Mouse (Mus musculus): ENCODE measurements at regions not wholly inside any gene's neighbourhood (a gene's known extent, or its start where the extent isn't known, plus 50 kb on each side); places are given as distances from the start of the nearest gene placed in this dataset.
A peak's percentile ranks its signal among the peaks of the same experiment; 100 is the strongest.

DNA sequence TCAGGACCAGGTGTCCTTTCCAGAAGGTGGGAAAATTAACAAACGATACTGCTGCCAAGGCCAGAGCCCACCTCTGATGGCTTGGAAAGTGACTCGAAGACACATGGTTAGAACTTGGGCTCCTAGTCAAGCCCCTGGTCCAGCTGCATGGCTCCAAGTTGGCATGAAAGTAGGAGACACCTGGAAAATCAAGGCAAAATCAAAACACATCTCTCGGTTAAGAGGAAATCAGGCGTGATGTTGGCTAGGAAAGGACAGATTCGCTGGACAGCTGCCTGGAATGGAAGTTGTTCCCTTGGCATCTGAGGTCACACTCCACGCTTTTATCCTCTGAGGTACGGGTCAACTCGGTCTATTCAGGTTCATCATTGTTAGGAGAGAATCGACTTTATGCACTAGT, 150.3 kb upstream of the Crim1 start:
- Histone ChIP-seq H3K4me1 (ENCODE audit: insufficient read depth) (no peaks in the 10 kb centered on the region), H3K9ac (replicated peaks) (no peak overlapping the region), H3K36me3 (replicated peaks; ENCODE audit: insufficient read depth, low read length) (no peaks in the 10 kb centered on the region), H3K27me3 (ENCODE audit: insufficient read depth, low read length) (no peaks in the 10 kb centered on the region), H3K4me2 (ENCODE audit: low read depth, low read length) (no peak overlapping the region), H3K9me3 (ENCODE audit: low read length) (no peaks in the 10 kb centered on the region), H3K27ac (ENCODE audit: low read depth) (no peak overlapping the region), H3K4me3 (ENCODE audit: low read depth, low read length) (no peak overlapping the region)
- no peak for TF ChIP-seq CTCF (IDR thresholded peaks at IDR 0.05; ENCODE audit: low read depth)
- TF ChIP-seq EP300 (IDR thresholded peaks at IDR 0.05; ENCODE audit: low read depth) = no peak
- no peak for DNase-seq
- no peak for ATAC-seq
- WGBS (ENCODE audit: insufficient replicate concordance) = 76% methylated on average over 9 of the region's 9 CpGs

DNA sequence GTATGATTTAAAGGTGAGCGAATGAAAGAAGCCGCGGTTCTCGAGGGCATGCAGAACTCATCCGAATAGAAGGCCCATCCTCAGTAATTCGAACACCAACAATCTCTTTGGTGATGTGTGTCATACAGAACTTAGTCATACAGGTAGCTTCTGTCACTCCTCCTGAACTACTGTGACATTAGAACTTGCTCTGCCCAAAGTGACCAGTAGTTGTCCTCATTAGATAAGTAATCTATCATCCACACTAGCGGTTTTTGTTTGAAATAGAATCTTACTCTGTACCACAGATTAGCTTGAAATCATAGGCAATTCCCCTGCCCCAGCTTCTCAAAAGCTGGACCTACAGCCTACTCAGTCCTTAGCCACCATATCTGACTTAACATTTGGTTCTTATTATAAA, 149.8 kb upstream of the Crim1 start:
- no peak overlapping the region for H3K4me3 ChIP-seq (ENCODE audit: low read depth, low read length)
- no peaks in the 10 kb centered on the region for H3K9me3 ChIP-seq (ENCODE audit: low read length)
- DNase-seq (no peak), ATAC-seq (no peak)
- no peak overlapping the region for H3K9ac ChIP-seq (replicated peaks)
- WGBS (ENCODE audit: insufficient replicate concordance) = 82% methylated on average over 7 of the region's 7 CpGs
- H3K4me2 ChIP-seq (ENCODE audit: low read depth, low read length) = no peak overlapping the region
- H3K27me3 ChIP-seq (ENCODE audit: insufficient read depth, low read length) = no peaks in the 10 kb centered on the region
- no peaks in the 10 kb centered on the region for H3K36me3 ChIP-seq (replicated peaks; ENCODE audit: insufficient read depth, low read length)
- no peak overlapping the region for H3K27ac ChIP-seq (ENCODE audit: low read depth)
- H3K4me1 ChIP-seq (ENCODE audit: insufficient read depth) = no peaks in the 10 kb centered on the region
- 0 out of 2 replicates have a peak, but pooled peaks have one; percentile 21 for TF ChIP-seq CTCF (IDR thresholded peaks at IDR 0.05; ENCODE audit: low read depth)
- TF ChIP-seq EP300 (IDR thresholded peaks at IDR 0.05; ENCODE audit: low read depth) = no peak

- H3K9ac ChIP-seq (replicated peaks) = no peak overlapping the region
- H3K4me2 ChIP-seq (ENCODE audit: low read depth, low read length) = no peak overlapping the region
- no peak for DNase-seq
- no peak overlapping the region for H3K27ac ChIP-seq (ENCODE audit: low read depth)
- no peak for ATAC-seq
- TF ChIP-seq EP300 (IDR thresholded peaks at IDR 0.05; ENCODE audit: low read depth) (no peak), CTCF (IDR thresholded peaks at IDR 0.05; ENCODE audit: low read depth) (no peak)
- H3K4me3 ChIP-seq (ENCODE audit: low read depth, low read length) = no peak overlapping the region
- H3K36me3 ChIP-seq (replicated peaks; ENCODE audit: insufficient read depth, low read length) = no peaks in the 10 kb centered on the region
- no peaks in the 10 kb centered on the region for H3K27me3 ChIP-seq (ENCODE audit: insufficient read depth, low read length)
- no peaks in the 10 kb centered on the region for H3K9me3 ChIP-seq (ENCODE audit: low read length)
- H3K4me1 ChIP-seq (ENCODE audit: insufficient read depth) = no peaks in the 10 kb centered on the region
Measured at GRCm38 (mm10) chr17:78075892-78076291, 124.2 kb upstream of the Crim1 start.

DNA sequence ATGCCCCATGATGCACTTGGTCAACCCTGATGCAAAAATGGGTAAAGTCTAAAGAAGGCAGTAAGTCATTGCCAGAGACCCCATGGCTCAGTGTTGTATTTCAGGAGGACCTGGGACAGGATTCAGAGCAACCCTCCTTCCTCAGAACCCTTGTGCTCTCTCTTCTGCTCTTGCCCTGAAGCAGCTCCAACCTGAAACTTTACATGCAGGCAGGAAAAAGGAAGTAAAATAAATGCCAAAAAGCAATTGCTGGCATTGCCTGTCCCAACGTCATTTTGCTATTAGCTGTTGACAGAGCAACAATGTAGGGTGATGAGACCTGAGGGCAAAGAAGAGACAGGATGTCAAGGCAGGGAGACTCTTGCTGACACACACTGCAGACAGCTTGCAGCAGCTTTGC, 121.7 kb upstream of the Crim1 start:
- ATAC-seq (no peak), DNase-seq (no peak)
- Histone ChIP-seq H3K9ac (replicated peaks) (no peak overlapping the region), H3K36me3 (replicated peaks; ENCODE audit: insufficient read depth, low read length) (no peaks in the 10 kb centered on the region), H3K4me3 (ENCODE audit: low read depth, low read length) (no peak overlapping the region), H3K27ac (ENCODE audit: low read depth) (no peak overlapping the region), H3K4me2 (ENCODE audit: low read depth, low read length) (no peak overlapping the region), H3K9me3 (ENCODE audit: low read length) (no peaks in the 10 kb centered on the region), H3K27me3 (ENCODE audit: insufficient read depth, low read length) (no peaks in the 10 kb centered on the region), H3K4me1 (ENCODE audit: insufficient read depth) (no peaks in the 10 kb centered on the region)
- TF ChIP-seq CTCF (IDR thresholded peaks at IDR 0.05; ENCODE audit: low read depth) (no peak), EP300 (IDR thresholded peaks at IDR 0.05; ENCODE audit: low read depth) (no peak)
- 25% methylated on average over 1 of the region's 1 CpGs for WGBS (ENCODE audit: insufficient replicate concordance)

DNA sequence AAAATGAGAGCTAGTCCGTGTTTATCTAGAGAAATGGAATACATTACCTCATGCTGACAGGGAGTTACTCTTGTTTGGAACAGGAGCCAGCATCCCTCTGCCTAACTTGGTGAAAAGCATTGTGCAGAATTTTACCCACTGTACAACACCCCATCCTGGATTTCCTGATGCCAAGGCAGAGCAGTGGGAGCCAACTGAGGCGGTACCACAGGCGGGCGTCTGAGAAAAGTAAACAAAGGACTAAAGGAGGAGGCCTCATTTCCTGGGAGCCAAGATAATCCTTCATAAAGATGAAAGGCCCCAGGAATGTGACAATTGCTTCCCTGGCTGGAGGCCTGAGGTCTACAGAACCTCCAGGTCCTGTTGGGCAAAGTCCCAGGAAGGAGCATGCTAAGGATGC, 115.6 kb upstream of the Crim1 start:
- 67% methylated on average over 4 of the region's 4 CpGs for WGBS (ENCODE audit: insufficient replicate concordance)

GRCm38 (mm10) chr17:78086963-78087362, 113.1 kb upstream of the Crim1 start:
- Histone ChIP-seq H3K9me3 (ENCODE audit: low read length) (no peaks in the 10 kb centered on the region), H3K4me3 (ENCODE audit: low read depth, low read length) (no peak overlapping the region), H3K36me3 (replicated peaks; ENCODE audit: insufficient read depth, low read length) (no peaks in the 10 kb centered on the region), H3K9ac (replicated peaks) (no peak overlapping the region), H3K27me3 (ENCODE audit: insufficient read depth, low read length) (no peaks in the 10 kb centered on the region), H3K4me2 (ENCODE audit: low read depth, low read length) (no peak overlapping the region), H3K27ac (ENCODE audit: low read depth) (no peak overlapping the region), H3K4me1 (ENCODE audit: insufficient read depth) (no peaks in the 10 kb centered on the region)
- DNase-seq (no peak), ATAC-seq (no peak)
- WGBS (ENCODE audit: insufficient replicate concordance) = 38% methylated on average over 8 of the region's 8 CpGs
- TF ChIP-seq CTCF (IDR thresholded peaks at IDR 0.05; ENCODE audit: low read depth) = no peak
- no peak for TF ChIP-seq EP300 (IDR thresholded peaks at IDR 0.05; ENCODE audit: low read depth)

More for the DNA sequence above, 115.6 kb upstream of the Crim1 start:
- ATAC-seq (no peak), DNase-seq (no peak)
- Histone ChIP-seq H3K9ac (replicated peaks) (no peak overlapping the region), H3K9me3 (ENCODE audit: low read length) (no peaks in the 10 kb centered on the region), H3K36me3 (replicated peaks; ENCODE audit: insufficient read depth, low read length) (no peaks in the 10 kb centered on the region), H3K4me2 (ENCODE audit: low read depth, low read length) (no peak overlapping the region), H3K27me3 (ENCODE audit: insufficient read depth, low read length) (no peaks in the 10 kb centered on the region), H3K27ac (ENCODE audit: low read depth) (no peak overlapping the region), H3K4me3 (ENCODE audit: low read depth, low read length) (no peak overlapping the region), H3K4me1 (ENCODE audit: insufficient read depth) (no peaks in the 10 kb centered on the region)
- TF ChIP-seq CTCF (IDR thresholded peaks at IDR 0.05; ENCODE audit: low read depth) = no peak
- no peak for TF ChIP-seq EP300 (IDR thresholded peaks at IDR 0.05; ENCODE audit: low read depth)

- TF ChIP-seq CTCF (IDR thresholded peaks at IDR 0.05; ENCODE audit: low read depth) = no peak
- no peak for TF ChIP-seq EP300 (IDR thresholded peaks at IDR 0.05; ENCODE audit: low read depth)
- H3K27me3 ChIP-seq (ENCODE audit: insufficient read depth, low read length) = no peaks in the 10 kb centered on the region
- no peak overlapping the region for H3K9ac ChIP-seq (replicated peaks)
- H3K4me2 ChIP-seq (ENCODE audit: low read depth, low read length) = no peak overlapping the region
- no peak overlapping the region for H3K27ac ChIP-seq (ENCODE audit: low read depth)
- H3K4me3 ChIP-seq (ENCODE audit: low read depth, low read length) = no peak overlapping the region
- WGBS (ENCODE audit: insufficient replicate concordance) = 16% methylated on average over 1 of the region's 1 CpGs
- ATAC-seq = no peak
- H3K4me1 ChIP-seq (ENCODE audit: insufficient read depth) = no peaks in the 10 kb centered on the region
- H3K9me3 ChIP-seq (ENCODE audit: low read length) = no peaks in the 10 kb centered on the region
- no peaks in the 10 kb centered on the region for H3K36me3 ChIP-seq (replicated peaks; ENCODE audit: insufficient read depth, low read length)
- no peak for DNase-seq
Measured at GRCm38 (mm10) chr17:78097699-78098098, 102.3 kb upstream of the Crim1 start.

Measured in liver, postnatal 0 days (tissue).